Mouse (Mus musculus) spleen, adult 18-20 months (tissue): Measurements from ENCODE around the gene Serpinh1.
"Not testable (repeated sequence)": the region's sequence is repeated elsewhere in the genome, so short reads cannot be mapped to it uniquely, and the experiment has no call there.

Source experiments
- DNase-seq, 2 experiments: peaks; one replicate each; pipeline ENCODE4 v3.0.0; 2022; ENCODE audit warnings: mixed read lengths in 2 of 2

The Serpinh1 gene

GRCm38 (mm10) chr7:99352526-99353400 lies at the start of gene Serpinh1:
Serpinh1 (minus strand) TSS chr7:99353239.
- peak; percentile 25 to 28 for DNase-seq

GRCm38 (mm10) chr7:99402477-99402876 lies 49.4 kb upstream of the Serpinh1 start:
- DNase-seq = no peak

GRCm38 (mm10) chr7:99401373-99401772 lies 48.3 kb upstream of the Serpinh1 start:
- no peak for DNase-seq

- no peak for DNase-seq
Observed at GRCm38 (mm10) chr7:99396994-99397659, 44.1 kb upstream of the Serpinh1 start.

GRCm38 (mm10) chr7:99395908-99396616 lies 43.0 kb upstream of the Serpinh1 start:
- DNase-seq = no peak

GRCm38 (mm10) chr7:99395385-99395784 lies 42.3 kb upstream of the Serpinh1 start:
- no peak for DNase-seq

- no peak for DNase-seq
Observed at GRCm38 (mm10) chr7:99393711-99394325, 40.8 kb upstream of the Serpinh1 start.

GRCm38 (mm10) chr7:99392696-99393095 lies 39.7 kb upstream of the Serpinh1 start:
- DNase-seq = no peak

- DNase-seq = no peak
Observed at GRCm38 (mm10) chr7:99390559-99390958, 37.5 kb upstream of the Serpinh1 start.

GRCm38 (mm10) chr7:99387356-99387755 lies 34.3 kb upstream of the Serpinh1 start:
- DNase-seq = no peak

GRCm38 (mm10) chr7:99386811-99387210 lies 33.8 kb upstream of the Serpinh1 start:
- DNase-seq = no peak

- no peak for DNase-seq
Observed at GRCm38 (mm10) chr7:99386030-99386429, 33.0 kb upstream of the Serpinh1 start.

- DNase-seq = no peak
Observed at GRCm38 (mm10) chr7:99384101-99384611, 31.1 kb upstream of the Serpinh1 start.

GRCm38 (mm10) chr7:99383246-99383645 lies 30.2 kb upstream of the Serpinh1 start:
- no peak for DNase-seq

GRCm38 (mm10) chr7:99382088-99383000 lies 29.3 kb upstream of the Serpinh1 start:
- no peak for DNase-seq

- DNase-seq = peak; percentile 98 to 100
Observed at GRCm38 (mm10) chr7:99381214-99382087, 28.4 kb upstream of the Serpinh1 start, which contains the start of gene Gdpd5. Gdpd5 (plus strand) TSS chr7:99381414.

- peak in 1 of 2 experiments; percentile 27 for DNase-seq
Observed at GRCm38 (mm10) chr7:99380491-99381213, 27.6 kb upstream of the Serpinh1 start.

GRCm38 (mm10) chr7:99378870-99379269 lies 25.8 kb upstream of the Serpinh1 start:
- no peak for DNase-seq

GRCm38 (mm10) chr7:99375455-99375854 lies 22.4 kb upstream of the Serpinh1 start:
- DNase-seq = peak; percentile 54 to 85

- DNase-seq = not testable (repeated sequence)
Observed at GRCm38 (mm10) chr7:99374325-99374724, 21.3 kb upstream of the Serpinh1 start.
